Mouse (Mus musculus): Measurements from ENCODE around the gene Mroh9.

- no peak for TF ChIP-seq CTCF (IDR thresholded peaks at IDR 0.05)
- TF ChIP-seq EP300 (IDR thresholded peaks at IDR 0.05): no peak
Measured at GRCm38 (mm10) chr1:162986777-162987176, 98.7 kb downstream of the Mroh9 start.
